Mouse (Mus musculus): ENCODE results near the gene Bag1. TPM values are rescaled to one million over a fixed set of nuclear protein-coding genes. Genes with fewer than 3 reads are reported as not detected.

Gene Bag1
- total and polyA plus RNA-seq, 3 experiments: 268 to 368 (median 274) TPM

DNA sequence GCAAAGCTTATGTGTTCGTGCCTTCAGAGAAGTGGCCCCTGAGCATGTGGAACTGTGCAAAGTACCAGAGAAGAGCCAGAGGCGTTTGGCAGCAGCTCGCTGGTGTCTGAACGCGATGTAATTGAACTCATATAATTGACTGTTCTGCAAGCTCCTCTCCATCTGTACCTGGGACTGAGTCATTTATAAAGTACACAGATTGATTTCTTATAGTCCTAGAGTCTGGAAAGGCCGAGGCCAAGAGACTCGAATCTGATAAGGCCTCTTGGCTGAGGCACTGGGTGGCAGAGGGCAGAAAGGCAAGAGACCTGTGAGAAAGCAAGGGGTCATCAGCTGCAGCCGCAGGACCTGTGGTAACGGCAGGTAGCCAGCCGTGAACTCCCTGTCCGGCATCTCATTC lies 59.3 kb downstream of the Bag1 start:
- no peak for DNase-seq

Small RNAs within 50 kb of the gene (microRNA-seq; reads per million reads assigned to microRNA genes)
- gene Mir3094: 0.22 to 1.7 reads per million in 2 experiments

Other genes with a start within 250 kb of the Bag1 start
- gene Aptx, start 245.1 kb downstream of the Bag1 start, total RNA-seq (2021): 10 to 100 TPM; 16.1 to 18.5 TPM
- 2.4 and 2.6 TPM in 2 replicates for gene Aptx, start 245.1 kb downstream of the Bag1 start, polyA plus RNA-seq (2012; rRNA removed)
- gene Dnaja1, start 226.1 kb downstream of the Bag1 start, total RNA-seq (2021): 100 to 1,000 TPM; 204 to 715 TPM
- gene Dnaja1, start 226.1 kb downstream of the Bag1 start, polyA plus RNA-seq (2012; rRNA removed): 0.98 and 1.4 TPM in 2 replicates
- 10 to 100 TPM; 54.4 to 57.9 TPM for gene Smu1, start 190.4 kb downstream of the Bag1 start, total RNA-seq (2021)
- gene Smu1, start 190.4 kb downstream of the Bag1 start, polyA plus RNA-seq (2012; rRNA removed): 5.5 and 5.6 TPM in 2 replicates
- 10 to 100 TPM; 53.0 to 67.7 TPM for gene B4galt1, start 94.3 kb downstream of the Bag1 start, total RNA-seq (2021)
- gene B4galt1, start 94.3 kb downstream of the Bag1 start, polyA plus RNA-seq (2012; rRNA removed): 166 and 197 TPM in 2 replicates
- gene Spink4, start 28.2 kb downstream of the Bag1 start, total RNA-seq (2021): 100 to 1,000 TPM in 1 of 2 experiments, not detected in 1; 112 TPM
- gene Spink4, start 28.2 kb downstream of the Bag1 start, polyA plus RNA-seq (2012; rRNA removed): 6.3 and 15.7 TPM in 2 replicates
- gene Chmp5, start 113 bp upstream of the Bag1 start, total RNA-seq (2021): 100 to 1,000 TPM; 101 to 104 TPM
- gene Chmp5, start 113 bp upstream of the Bag1 start, polyA plus RNA-seq (2012; rRNA removed): 4.1 and 4.5 TPM in 2 replicates
- 10 to 100 TPM; 66.1 to 93.2 TPM for gene Nfx1, start 22.6 kb upstream of the Bag1 start, total RNA-seq (2021)
- gene Nfx1, start 22.6 kb upstream of the Bag1 start, polyA plus RNA-seq (2012; rRNA removed): 23.7 and 31.0 TPM in 2 replicates
- 10 to 100 TPM; 20.8 to 42.1 TPM for gene Aqp7, start 99.8 kb upstream of the Bag1 start, total RNA-seq (2021)
- 12.5 and 15.2 TPM in 2 replicates for gene Aqp7, start 99.8 kb upstream of the Bag1 start, polyA plus RNA-seq (2012; rRNA removed)
- under 1 TPM in 1 of 2 experiments, not detected in 1; 0.28 TPM for gene Aqp3, start 149.9 kb upstream of the Bag1 start, total RNA-seq (2021)
- gene Aqp3, start 149.9 kb upstream of the Bag1 start, polyA plus RNA-seq (2012; rRNA removed): 0.22 and 0.40 TPM in 2 replicates
- gene Nol6, start 176.2 kb upstream of the Bag1 start, total RNA-seq (2021): 10 to 100 TPM; 58.1 to 59.3 TPM
- 66.5 and 89.8 TPM in 2 replicates for gene Nol6, start 176.2 kb upstream of the Bag1 start, polyA plus RNA-seq (2012; rRNA removed)
- 100 to 1,000 TPM in 1 of 2 experiments, 10 to 100 TPM in 1; 94.6 to 105 TPM for gene Ube2r2, start 187.4 kb upstream of the Bag1 start, total RNA-seq (2021)
- gene Ube2r2, start 187.4 kb upstream of the Bag1 start, polyA plus RNA-seq (2012; rRNA removed): 32.7 and 45.5 TPM in 2 replicates

Data from adrenal gland, adult 2 months (tissue).